Mouse (Mus musculus) lung, postnatal 0 days (tissue): ENCODE measurements around the gene Pigq.

Experiments used
- CTCF ChIP-seq: IDR thresholded peaks from 2 replicates; pipeline ENCODE4 v1.5.1; 2016; ENCODE audit warnings: antibody characterized with exemption, mild to moderate bottlenecking
- EP300 ChIP-seq: IDR thresholded peaks from 2 replicates; pipeline ENCODE4 v1.6.1; 2016; ENCODE audit warnings: antibody characterized with exemption, mild to moderate bottlenecking, control low read depth

DNA sequence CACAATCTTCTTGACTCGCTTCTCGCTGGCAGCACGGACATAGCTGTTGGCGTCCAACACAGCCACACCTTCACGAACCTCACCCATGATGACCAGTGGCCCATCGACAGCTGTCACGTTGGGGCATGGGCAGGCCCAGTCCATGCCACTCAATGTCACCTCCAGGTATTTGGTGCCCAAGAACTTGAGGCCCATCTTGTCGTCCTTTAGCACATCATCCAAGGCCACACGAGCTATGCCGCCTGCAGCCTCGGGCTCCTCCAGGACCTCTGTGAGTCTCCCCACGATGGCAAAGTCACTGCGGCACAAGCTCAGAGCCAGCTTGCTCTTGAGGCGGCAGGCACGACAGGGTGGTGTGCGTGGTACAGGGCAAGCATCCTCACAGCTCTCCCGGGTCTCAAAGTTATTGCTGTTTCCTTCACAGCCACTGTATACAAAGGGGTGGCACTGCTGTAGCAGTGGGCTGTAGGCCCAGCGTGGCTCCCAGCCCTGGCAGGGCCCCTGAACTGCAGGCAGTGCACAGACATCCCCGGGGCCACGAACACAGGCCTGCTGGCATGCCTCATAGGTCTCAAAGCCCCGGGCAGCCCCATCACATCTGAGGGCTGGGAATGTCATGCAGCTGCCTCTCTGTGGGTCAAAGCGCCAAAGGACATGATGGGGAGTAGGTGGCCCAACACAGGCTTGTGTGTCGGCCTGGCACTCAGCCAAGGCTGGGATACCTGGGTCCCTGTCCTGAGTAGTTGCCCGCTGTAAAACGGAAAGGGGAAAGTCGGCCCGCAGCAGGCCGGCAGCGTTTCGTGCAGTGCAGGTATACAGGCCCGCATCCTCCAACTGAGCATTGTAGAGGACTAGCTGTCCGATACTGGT, 66.8 kb downstream of the Pigq start:
- no peak for TF ChIP-seq CTCF
- no peak for TF ChIP-seq EP300
